ENCODE assay signal across 19 mouse cellular contexts in genomic region chr4:101374104-101374503, GRCm38 (mm10). TPM values are rescaled to one million over a fixed set of nuclear protein-coding genes. Genes with fewer than 3 reads are reported as not detected.
DNase-seq lines count a peak whose midpoint lies in the region; ATAC-seq and TF ChIP-seq lines count a peak whose summit lies in the region.
"Had no signal": no experiment of that assay in that cellular context is flagged by ENCODE, and none has a peak within 500 bp of the region (broad histone marks: within the 10 kb centered on the region; RNA-seq: fewer than 3 reads in every experiment).

No protein-coding gene starts in this region.

- no peaks in the 10 kb centered on the region for H3K9me3 ChIP-seq in liver, embryonic 11.5 days (ENCODE audit: control insufficient read depth, low read length)
- H3K9me3 ChIP-seq in liver, postnatal 0 days (ENCODE audit: low read length): no peaks in the 10 kb centered on the region
- no peaks in the 10 kb centered on the region for H3K9me3 ChIP-seq in liver, embryonic 12.5 days (replicated peaks)
- H3K9me3 ChIP-seq: G1E had no signal

- H3K36me3 ChIP-seq in liver, adult 2 months (ENCODE audit: control insufficient read depth, insufficient read depth, low read length): no peaks in the 10 kb centered on the region
- no peaks in the 10 kb centered on the region for H3K36me3 ChIP-seq in liver, embryonic 11.5 days (ENCODE audit: control insufficient read depth, insufficient read depth, low read length)
- H3K36me3 ChIP-seq in liver, postnatal 0 days (replicated peaks; ENCODE audit: insufficient read depth, low read length): no peaks in the 10 kb centered on the region
- H3K36me3 ChIP-seq in liver, embryonic 12.5 days: no peaks in the 10 kb centered on the region
- H3K36me3 ChIP-seq: G1E had no signal

- TF ChIP-seq POLR2A in liver, adult 2 months (IDR thresholded peaks at IDR 0.05; ENCODE audit: extremely low read depth, insufficient read depth, low read length): no peak

- TF ChIP-seq CTCF in liver, adult 2 months (IDR thresholded peaks at IDR 0.05; ENCODE audit: low read depth, low read length): no peak
- no peak for TF ChIP-seq CTCF in liver, postnatal 0 days (IDR thresholded peaks at IDR 0.05; ENCODE audit: low read depth)

- H3K79me2 ChIP-seq in liver, adult 2 months (ENCODE audit: control insufficient read depth, insufficient read depth, low read length): no peaks in the 10 kb centered on the region

- H3K4me1 ChIP-seq in liver, adult 2 months (ENCODE audit: control insufficient read depth, insufficient read depth, low read length): peaks cover 21% of the 10 kb centered on the region
- H3K4me1 ChIP-seq in liver, embryonic 11.5 days (replicated peaks; ENCODE audit: control insufficient read depth, insufficient read depth, low read length): no peaks in the 10 kb centered on the region
- no peaks in the 10 kb centered on the region for H3K4me1 ChIP-seq in liver, postnatal 0 days (ENCODE audit: insufficient read depth)
- no peaks in the 10 kb centered on the region for H3K4me1 ChIP-seq in liver, embryonic 12.5 days

- DNase-seq in liver, adult 2 months (ENCODE audit: extremely low read depth, low read depth, low spot score): peak; percentile 99
- DNase-seq in liver, embryonic 11.5 days (ENCODE audit: low spot score): no peak
- no peak for DNase-seq in liver, postnatal 0 days
- DNase-seq: adrenal gland, adult 2 months; adrenal gland, adult 8-10 months; adrenal gland, postnatal 10 days; adrenal gland, postnatal 14 days; adrenal gland, postnatal 25 days; adrenal gland, postnatal 36 days; B cell, adult 2 months; cerebellum, adult 11 months; cerebellum, adult 11-12 months; cerebellum, adult 18-20 months had no signal

- 8% methylated on average over 8 of the region's 8 CpGs for WGBS in liver, adult 2 months
- WGBS in liver, embryonic 11.5 days: 69% methylated on average over 8 of the region's 8 CpGs
- 61% methylated on average over 8 of the region's 8 CpGs for WGBS in liver, postnatal 0 days (ENCODE audit: insufficient replicate concordance)
- 54% methylated on average over 8 of the region's 8 CpGs for WGBS in liver, embryonic 12.5 days (ENCODE audit: insufficient replicate concordance)

- peak overlapping the region; percentile 29 for H3K9ac ChIP-seq in liver, adult 2 months (ENCODE audit: low read depth, low read length)
- H3K9ac ChIP-seq in liver, embryonic 11.5 days (ENCODE audit: low read depth, low read length): no peak overlapping the region
- no peak overlapping the region for H3K9ac ChIP-seq in liver, postnatal 0 days (replicated peaks)
- no peak overlapping the region for H3K9ac ChIP-seq in liver, embryonic 12.5 days

- no peak overlapping the region for H3K4me2 ChIP-seq in liver, embryonic 11.5 days
- H3K4me2 ChIP-seq in liver, postnatal 0 days (ENCODE audit: low read depth, low read length): no peak overlapping the region
- H3K4me2 ChIP-seq in liver, embryonic 12.5 days: no peak overlapping the region

- H3K27me3 ChIP-seq in liver, adult 2 months (ENCODE audit: control insufficient read depth, insufficient read depth, low read length): no peaks in the 10 kb centered on the region
- H3K27me3 ChIP-seq in liver, embryonic 11.5 days (replicated peaks; ENCODE audit: control insufficient read depth, insufficient read depth, low read length): no peaks in the 10 kb centered on the region
- H3K27me3 ChIP-seq in liver, postnatal 0 days (ENCODE audit: insufficient read depth, low read length): no peaks in the 10 kb centered on the region
- H3K27me3 ChIP-seq in liver, embryonic 12.5 days (replicated peaks): no peaks in the 10 kb centered on the region
- H3K27me3 ChIP-seq: CH12.LX, Patski had no signal

- ATAC-seq in liver, embryonic 11.5 days (replicated peaks; ENCODE audit: low FRiP score): no peak
- ATAC-seq in liver, postnatal 0 days: peak; percentile 86
- ATAC-seq in liver, embryonic 12.5 days: no peak
- ATAC-seq: activated CD4-positive, CD25-positive, alpha-beta regulatory T cell, adult 4 months; CD4-positive, CD25-positive, alpha-beta regulatory T cell, adult 4 months; Patski had no signal

- TF ChIP-seq EP300 in liver, postnatal 0 days (IDR thresholded peaks at IDR 0.05; ENCODE audit: low read depth): peak; percentile 65

- peak overlapping the region; percentile 98 for H3K27ac ChIP-seq in liver, adult 2 months (replicated peaks; ENCODE audit: insufficient read depth, low read depth, low read length)
- no peak overlapping the region for H3K27ac ChIP-seq in liver, embryonic 11.5 days (ENCODE audit: low read depth, low read length)
- H3K27ac ChIP-seq in liver, postnatal 0 days (ENCODE audit: low read depth): peak overlapping the region; percentile 64
- H3K27ac ChIP-seq in liver, embryonic 12.5 days: no peak overlapping the region

- no peak overlapping the region for H3K4me3 ChIP-seq in liver, adult 2 months (ENCODE audit: insufficient read depth, low read depth, low read length)
- H3K4me3 ChIP-seq in liver, embryonic 11.5 days (ENCODE audit: low read depth, low read length): no peak overlapping the region
- no peak overlapping the region for H3K4me3 ChIP-seq in liver, postnatal 0 days (ENCODE audit: low read depth, low read length)
- H3K4me3 ChIP-seq in liver, embryonic 12.5 days: no peak overlapping the region

RNA-seq across cellular contexts. Expression of gene Ak4, which starts 45.0 kb away (rescaled TPM):
- 55.7 and 58.7 TPM in 2 replicates for total RNA-seq in liver, adult 2 months (2014; rRNA removed)
- polyA plus RNA-seq in liver, adult 2 months (2012; rRNA removed): 14.7 and 16.0 TPM in 2 replicates
- polyA plus RNA-seq in liver, embryonic 11.5 days (2014; fragmentation: Nextera tagmentation; extraction: Ambion mirVana): 14.8 and 17.0 TPM in 2 replicates
- 27.1 and 31.3 TPM in 2 replicates for polyA plus RNA-seq in liver, postnatal 0 days (2015; fragmentation: Nextera tagmentation; extraction: Ambion mirVana)
- polyA plus RNA-seq in liver, embryonic 12.5 days (2016; fragmentation: Nextera tagmentation; extraction: Ambion mirVana): 11.7 and 12.0 TPM in 2 replicates
- total RNA-seq: G1E had no signal
- polyA plus RNA-seq: G1E had no signal

Comparison
In these comparisons a context has a peak if more than half of its experiments do, and no peak if none do; other contexts are left out.
1. H3K27ac ChIP-seq: peak in liver, adult 2 months (single experiment) and liver, postnatal 0 days (single experiment); none in liver, embryonic 11.5 days (single experiment) and liver, embryonic 12.5 days (single experiment).